Mouse (Mus musculus) CH12.LX (cell line): Measurements from ENCODE around the gene Gm906. TPM values are rescaled to one million over a fixed set of nuclear protein-coding genes. Genes with fewer than 3 reads are reported as not detected.
"Not testable (repeated sequence)": the region's sequence is repeated elsewhere in the genome, so short reads cannot be mapped to it uniquely, and the experiment has no call there.

Experiments used
- DNase-seq: peaks from one replicate; pipeline ENCODE4 v3.0.0-alpha.2; 2013; ENCODE audit errors: extremely low read depth
- H3K27ac ChIP-seq: 2 replicates; pipeline ENCODE4 v1.5.1; 2012; ENCODE audit warnings: low read depth, mild to moderate bottlenecking, control low read depth, moderate library complexity; ENCODE audit not compliant: insufficient read depth
- H3K27me3 ChIP-seq: replicated peaks from 2 replicates; pipeline ENCODE3; 2012; ENCODE audit warnings: inconsistent platforms
- H3K36me3 ChIP-seq, 2 experiments: replicated peaks in 1 of 2; 2 replicates each; pipeline versions ENCODE3 to v1.6.1; 2012; ENCODE audit warnings: inconsistent platforms in 1 of 2, low read length in 1 of 2, mild to moderate bottlenecking in 1 of 2, mixed read lengths in 1 of 2, moderate library complexity in 1 of 2; ENCODE audit not compliant: control insufficient read depth in 1 of 2, insufficient read depth in 1 of 2
- H3K4me1 ChIP-seq, 2 experiments: 2 replicates each; pipeline ENCODE4 v1.6.1; 2012; ENCODE audit warnings: inconsistent platforms in 1 of 2, moderate library complexity in 1 of 2; ENCODE audit not compliant: insufficient read depth in 2 of 2, control insufficient read depth in 1 of 2
- H3K4me2 ChIP-seq: 2 replicates; pipeline ENCODE4 v1.6.1; 2012; ENCODE audit warnings: low read depth, mild to moderate bottlenecking, control low read depth; ENCODE audit not compliant: poor library complexity, insufficient read depth, severe bottlenecking
- H3K4me3 ChIP-seq, 3 experiments: fragments of 150-350 bp in 1 of 3; sonication (generic) in 1 of 3; replicated peaks in 1 of 3; 2 replicates each; pipeline versions ENCODE3 to v1.5.1; 2011 to 2012; ENCODE audit warnings: low read depth in 2 of 3, low read length in 2 of 3, mild to moderate bottlenecking in 2 of 3, moderate library complexity in 2 of 3, control low read depth in 1 of 3, improper control_type of control experiment in 1 of 3, inconsistent platforms in 1 of 3, mixed read lengths in 1 of 3; ENCODE audit not compliant: poor library complexity in 1 of 3
- H3K79me2 ChIP-seq: replicated peaks from 2 replicates; pipeline ENCODE4 v1.6.1; 2012; ENCODE audit warnings: mild to moderate bottlenecking, moderate library complexity; ENCODE audit not compliant: control insufficient read depth, poor library complexity, insufficient read depth, severe bottlenecking; ENCODE audit errors: extremely low read depth
- H3K9ac ChIP-seq: 2 replicates; pipeline ENCODE4 v1.6.1; 2012; ENCODE audit warnings: low read depth, mild to moderate bottlenecking, control low read depth, moderate library complexity; ENCODE audit not compliant: insufficient read depth
- H3K9me3 ChIP-seq: replicated peaks from 2 replicates; pipeline ENCODE3; 2012; ENCODE audit warnings: low read length, inconsistent platforms, mixed read lengths
- CHD1 ChIP-seq: IDR thresholded peaks from 2 replicates; pipeline ENCODE4 v1.6.1; 2012; ENCODE audit warnings: low read depth, low read length, improper control_type of control experiment, inconsistent platforms
- CHD2 ChIP-seq: IDR thresholded peaks from 2 replicates; pipeline ENCODE4 v1.6.1; 2011; ENCODE audit warnings: low read length, improper control_type of control experiment
- ELF1 ChIP-seq: IDR thresholded peaks from 2 replicates; pipeline ENCODE4 v1.6.1; 2014; ENCODE audit warnings: low read depth, mild to moderate bottlenecking, inconsistent platforms, low read length, improper control_type of control experiment
- EP300 ChIP-seq: IDR thresholded peaks from 2 replicates; pipeline ENCODE4 v1.6.1; 2011; ENCODE audit warnings: low read length, improper control_type of control experiment
- HCFC1 ChIP-seq: IDR thresholded peaks from 2 replicates; pipeline ENCODE4 v1.6.1; 2012; ENCODE audit warnings: low read depth, mild to moderate bottlenecking, inconsistent platforms, low read length, improper control_type of control experiment
- JUN ChIP-seq: IDR thresholded peaks from 2 replicates; pipeline ENCODE4 v1.6.1; 2011; ENCODE audit warnings: low read depth, mild to moderate bottlenecking, low read length, improper control_type of control experiment, moderate library complexity; ENCODE audit not compliant: insufficient read depth
- KAT2A ChIP-seq: IDR thresholded peaks from 2 replicates; pipeline ENCODE4 v1.6.1; 2012; ENCODE audit warnings: low read length, improper control_type of control experiment, inconsistent platforms; ENCODE audit not compliant: insufficient replicate concordance
- MAFK ChIP-seq: IDR thresholded peaks from 2 replicates; pipeline ENCODE4 v1.6.1; 2011; ENCODE audit warnings: low read length, improper control_type of control experiment; ENCODE audit not compliant: insufficient replicate concordance
- MAZ ChIP-seq: IDR thresholded peaks from 2 replicates; pipeline ENCODE4 v1.6.1; 2012; ENCODE audit warnings: low read depth, mild to moderate bottlenecking, inconsistent platforms, low read length, improper control_type of control experiment, moderate library complexity
- NELFE ChIP-seq: IDR thresholded peaks from 2 replicates; pipeline ENCODE4 v1.6.1; 2011; ENCODE audit warnings: low read depth, low read length, improper control_type of control experiment
- NRF1 ChIP-seq: IDR thresholded peaks from 2 replicates; pipeline ENCODE4 v1.6.1; 2014; ENCODE audit warnings: low read depth, mild to moderate bottlenecking, inconsistent platforms, low read length, improper control_type of control experiment, moderate library complexity
- POLR2A ChIP-seq: IDR thresholded peaks from 2 replicates; pipeline ENCODE4 v1.6.1; 2011; ENCODE audit warnings: low read depth, mild to moderate bottlenecking, improper control_type of control experiment, low read length
- SMC3 ChIP-seq: IDR thresholded peaks from 2 replicates; pipeline ENCODE4 v1.6.1; 2011; ENCODE audit warnings: low read depth, low read length, improper control_type of control experiment
- UBTF ChIP-seq: IDR thresholded peaks from 2 replicates; pipeline ENCODE4 v1.6.1; 2012; ENCODE audit warnings: low read depth, mild to moderate bottlenecking, inconsistent platforms, low read length, improper control_type of control experiment, moderate library complexity
- USF2 ChIP-seq: conservative IDR thresholded peaks from 2 replicates; pipeline ENCODE4 v1.6.1; 2011; ENCODE audit warnings: low read depth, low read length, improper control_type of control experiment
- ZMIZ1 ChIP-seq: IDR thresholded peaks from 2 replicates; pipeline ENCODE4 v1.6.1; 2012; ENCODE audit warnings: low read depth, mild to moderate bottlenecking, inconsistent platforms, low read length, improper control_type of control experiment
- dilution Hi-C: fragments of 300-500 bp; cut with MboI; formaldehyde crosslinking; loops from 2 replicates; pipeline ENCODE4 v1.14.3; 2020; ENCODE audit warnings: low sequenced_read_pairs; ENCODE audit not compliant: extremely low pct_unique_long_range_greater_than_20kb, extremely low pct_ligation_motif_present
- in situ Hi-C: fragments of 300-500 bp; cut with MboI; formaldehyde crosslinking; loops from 3 replicates; pipeline ENCODE4 v1.14.3; 2019; ENCODE audit warnings: low sequenced_read_pairs, low pct_ligation_motif_present, low pct_unique_long_range_greater_than_20kb, mixed read lengths
- polyA plus RNA-seq: library from polyadenylated mRNA; unstranded; fragments of >175 nt; gene quantifications from 2 replicates; pipeline ENCODE4 v1.2.1, GENCODE M21; 2012; ENCODE audit warnings: low read depth; ENCODE audit not compliant: insufficient read length
- total RNA-seq, 2 experiments: library from RNA; depleted of rRNA; stranded (reverse); fragments of 300-350 nt in 1 of 2; fragments of >200 nt in 1 of 2; gene quantifications; 2 replicates each; pipeline ENCODE4 v1.2.3; 2012 to 2014

Gene Gm906
- total and polyA plus RNA-seq, 3 experiments: not detected

DNA sequence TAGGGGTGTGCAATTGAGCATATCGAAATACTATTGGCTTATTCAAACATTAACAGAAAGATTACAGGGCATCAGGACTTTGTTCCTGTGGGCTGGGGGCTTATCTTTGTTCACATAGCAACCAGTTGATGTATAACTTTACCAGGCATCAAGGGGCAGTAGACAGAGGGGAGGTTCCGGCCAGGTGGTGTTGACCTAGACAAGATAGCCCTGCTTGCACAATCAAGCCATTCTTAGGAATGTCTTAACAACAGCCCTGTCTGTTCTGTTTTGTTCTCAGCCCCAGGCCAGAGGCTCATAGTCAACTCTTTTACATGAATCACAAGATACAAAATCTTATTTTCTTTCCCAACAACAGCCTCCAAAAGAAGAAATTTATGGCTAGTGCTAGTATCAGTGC, 40.5 kb downstream of the Gm906 start:
- DNase-seq, H3K79me2 ChIP-seq, H3K4me2 ChIP-seq, H3K9ac ChIP-seq, H3K27ac ChIP-seq, H3K4me1 ChIP-seq, H3K9me3 ChIP-seq, H3K27me3 ChIP-seq, in situ Hi-C loops, dilution Hi-C loops, H3K36me3 ChIP-seq, H3K4me3 ChIP-seq: not testable (repeated sequence)

DNA sequence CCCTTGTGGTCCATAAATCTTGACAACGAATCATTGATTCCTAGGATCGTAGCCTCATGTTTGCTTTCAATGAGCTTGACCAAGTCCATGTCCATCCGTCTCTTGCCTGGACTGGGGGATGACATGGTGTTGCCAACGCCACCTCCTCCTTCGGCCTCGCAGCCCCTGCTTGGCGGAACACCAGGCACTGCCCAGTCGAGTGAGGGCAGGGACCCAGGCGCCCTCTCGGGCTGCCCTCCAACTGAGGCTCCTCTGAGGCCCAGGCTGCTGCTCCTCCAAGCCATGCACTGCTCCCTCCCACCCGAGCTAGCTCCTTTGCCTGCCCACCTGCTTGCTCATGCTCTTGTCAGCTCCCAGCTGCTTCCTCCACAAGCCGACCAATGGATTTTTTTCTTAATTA, 42.1 kb downstream of the Gm906 start:
- no peak for DNase-seq
- no peak overlapping the region for H3K27ac ChIP-seq
- no peaks in the 10 kb centered on the region for H3K9me3 ChIP-seq
- TF ChIP-seq HCFC1 (no peak), JUN (no peak), ELF1 (no peak), KAT2A (no peak), EP300 (no peak), SMC3 (no peak), CHD2 (no peak), POLR2A (no peak), UBTF (no peak), NELFE (no peak), MAFK (no peak), CHD1 (no peak), USF2 (no peak), NRF1 (no peak), ZMIZ1 (no peak), MAZ (no peak)
- H3K4me2 ChIP-seq: no peak overlapping the region
- H3K4me1 ChIP-seq: no peaks in the 10 kb centered on the region
- in situ Hi-C loops (no loop called here), dilution Hi-C loops (no loop called here)
- H3K79me2 ChIP-seq: no peaks in the 10 kb centered on the region
- H3K27me3 ChIP-seq: peaks cover 4% of the 10 kb centered on the region
- no peak overlapping the region for H3K4me3 ChIP-seq
- no peak overlapping the region for H3K9ac ChIP-seq
- H3K36me3 ChIP-seq: no peaks in the 10 kb centered on the region

DNA sequence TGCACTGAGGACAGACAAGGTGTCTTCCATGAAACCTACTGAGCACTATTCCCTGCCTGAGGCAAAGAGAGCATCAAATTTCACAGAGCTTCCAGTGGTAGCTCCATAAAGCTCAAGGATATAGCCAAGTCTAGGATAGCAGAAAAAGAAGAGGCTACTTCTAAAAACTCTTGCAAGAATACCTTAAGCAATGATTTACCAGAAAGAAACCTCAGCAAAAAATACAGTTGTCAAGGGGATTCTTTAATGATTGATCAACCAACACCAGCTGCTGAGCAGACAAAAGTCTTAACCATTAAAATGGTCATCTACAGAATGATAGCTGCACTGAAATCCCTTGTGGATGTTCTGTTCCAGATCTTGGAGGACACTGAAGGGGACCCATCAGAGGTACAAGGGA, 53.3 kb downstream of the Gm906 start:
- DNase-seq, H3K4me1 ChIP-seq, in situ Hi-C loops, H3K9ac ChIP-seq, H3K4me2 ChIP-seq, H3K27me3 ChIP-seq, H3K4me3 ChIP-seq, H3K79me2 ChIP-seq, dilution Hi-C loops, H3K36me3 ChIP-seq, H3K27ac ChIP-seq, H3K9me3 ChIP-seq: not testable (repeated sequence)

Other genes with a start within 250 kb of the Gm906 start
- gene Fbxw17, start 167.6 kb upstream of the Gm906 start, total RNA-seq (2012; rRNA removed): 15.1 and 15.4 TPM in 2 replicates
- 9.6 and 12.1 TPM in 2 replicates for gene Fbxw17, start 167.6 kb upstream of the Gm906 start, total RNA-seq (2014; rRNA removed)
- 15.4 and 16.5 TPM in 2 replicates for gene Fbxw17, start 167.6 kb upstream of the Gm906 start, polyA plus RNA-seq
- not detected in 2 replicates for gene Gm47429, start 193.6 kb upstream of the Gm906 start, total RNA-seq (2012; rRNA removed)
- gene Gm47429, start 193.6 kb upstream of the Gm906 start, total RNA-seq (2014; rRNA removed): not detected in 2 replicates
- gene Gm47429, start 193.6 kb upstream of the Gm906 start, polyA plus RNA-seq: not detected in 2 replicates
- not detected in 2 replicates for gene Nutm2, start 217.0 kb upstream of the Gm906 start, total RNA-seq (2012; rRNA removed)
- not detected in 2 replicates for gene Nutm2, start 217.0 kb upstream of the Gm906 start, total RNA-seq (2014; rRNA removed)
- gene Nutm2, start 217.0 kb upstream of the Gm906 start, polyA plus RNA-seq: not detected in 2 replicates